Mouse (Mus musculus): ENCODE results near the gene Ccdc12.
"Not testable (repeated sequence)": the region's sequence is repeated elsewhere in the genome, so short reads cannot be mapped to it uniquely, and the experiment has no call there.

Ccdc12 gene

GRCm38 (mm10) chr9:110678886-110679285 lies 22.6 kb downstream of the Ccdc12 start:
- DNase-seq, result no peak

GRCm38 (mm10) chr9:110680736-110681507 lies 24.6 kb downstream of the Ccdc12 start:
- no peak for DNase-seq

- DNase-seq, result no peak
Measured at GRCm38 (mm10) chr9:110681817-110682216, 25.5 kb downstream of the Ccdc12 start.

GRCm38 (mm10) chr9:110682255-110682654 lies 26.0 kb downstream of the Ccdc12 start:
- DNase-seq, result peak in 1 of 2 experiments; percentile 30

GRCm38 (mm10) chr9:110682697-110683096 lies 26.4 kb downstream of the Ccdc12 start:
- not testable (repeated sequence) for DNase-seq

GRCm38 (mm10) chr9:110683574-110684099 lies 27.3 kb downstream of the Ccdc12 start:
- no peak for DNase-seq

- peak; percentile 83 to 88 for DNase-seq
Measured at GRCm38 (mm10) chr9:110684100-110684831, 28.0 kb downstream of the Ccdc12 start.

- DNase-seq, result peak; percentile 20 to 44
Measured at GRCm38 (mm10) chr9:110685187-110685586, 28.9 kb downstream of the Ccdc12 start.

- DNase-seq, result no peak
Measured at GRCm38 (mm10) chr9:110685591-110685990, 29.3 kb downstream of the Ccdc12 start.

GRCm38 (mm10) chr9:110686472-110686871 lies 30.2 kb downstream of the Ccdc12 start:
- no peak for DNase-seq

- DNase-seq, result peak; percentile 41 to 46
Measured at GRCm38 (mm10) chr9:110687061-110687460, 30.8 kb downstream of the Ccdc12 start.

GRCm38 (mm10) chr9:110687846-110688245 lies 31.5 kb downstream of the Ccdc12 start:
- peak in 1 of 2 experiments; percentile 17 for DNase-seq

- DNase-seq, result no peak
Measured at GRCm38 (mm10) chr9:110689261-110689779, 33.0 kb downstream of the Ccdc12 start.

GRCm38 (mm10) chr9:110695165-110695755 lies 39.0 kb downstream of the Ccdc12 start:
- DNase-seq, result no peak

- DNase-seq, result no peak
Measured at GRCm38 (mm10) chr9:110696427-110696826, 40.1 kb downstream of the Ccdc12 start.

- peak; percentile 39 to 52 for DNase-seq
Measured at GRCm38 (mm10) chr9:110697465-110697864, 41.2 kb downstream of the Ccdc12 start.

- no peak for DNase-seq
Measured at GRCm38 (mm10) chr9:110699574-110699973, 43.3 kb downstream of the Ccdc12 start.

- DNase-seq, result no peak
Measured at GRCm38 (mm10) chr9:110701114-110702032, 45.1 kb downstream of the Ccdc12 start.

- DNase-seq, result no peak
Measured at GRCm38 (mm10) chr9:110702848-110703247, 46.5 kb downstream of the Ccdc12 start.

GRCm38 (mm10) chr9:110703951-110704350 lies 47.6 kb downstream of the Ccdc12 start:
- no peak for DNase-seq

- DNase-seq, result no peak
Measured at GRCm38 (mm10) chr9:110706784-110707183, 50.5 kb downstream of the Ccdc12 start.

All from cerebellum, postnatal 36 days (tissue).